Mouse (Mus musculus): Measurements from ENCODE around the gene Plekhg5.

DNA sequence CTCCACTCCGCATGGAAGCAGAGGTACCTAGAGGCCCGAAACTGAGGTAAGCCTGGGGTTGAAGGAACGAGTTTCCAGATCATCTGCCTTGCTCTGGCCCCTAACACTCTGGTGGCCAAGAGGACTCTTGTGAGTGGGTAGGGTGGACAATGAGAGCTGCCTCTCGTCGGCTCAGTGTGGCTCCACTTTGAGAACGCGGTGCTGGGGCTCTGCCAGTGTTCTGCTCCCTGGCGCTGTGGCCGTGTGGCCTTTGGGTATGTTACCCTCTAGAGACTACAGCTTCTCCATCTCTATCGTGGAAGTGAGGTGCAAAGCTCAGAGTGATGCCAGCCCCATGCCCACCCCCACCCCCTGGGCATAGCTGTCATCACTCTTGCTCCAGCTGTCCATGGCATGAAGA is 357 bp downstream of the Plekhg5 start:
- no peak for TF ChIP-seq CTCF (IDR thresholded peaks at IDR 0.05; ENCODE audit: low read depth)
- TF ChIP-seq EP300 (IDR thresholded peaks at IDR 0.05; ENCODE audit: low read depth), result no peak

All from liver, postnatal 0 days (tissue).